Mouse (Mus musculus) left cerebral cortex, postnatal 36 days (tissue): ENCODE measurements around the gene Trim65. TPM values are rescaled to one million over a fixed set of nuclear protein-coding genes. Genes with fewer than 3 reads are reported as not detected.

Experiments used
- DNase-seq, 2 experiments: peaks; one replicate each; pipeline ENCODE4 v3.0.0; 2021 to 2022; ENCODE audit warnings: low spot score in 2 of 2, mixed read lengths in 1 of 2
- intact Hi-C: fragments of 180-260 bp; cut with DNase I; formaldehyde crosslinking; loops from one replicate; pipeline ENCODE4 v1.15.1; 2025
- total RNA-seq, 2 experiments: library from RNA; stranded (reverse); gene quantifications; 2 replicates each; pipeline ENCODE4 v1.2.3; 2021

Gene Trim65
- 1 to 10 TPM; 7.2 to 8.4 TPM for total RNA-seq

DNA sequence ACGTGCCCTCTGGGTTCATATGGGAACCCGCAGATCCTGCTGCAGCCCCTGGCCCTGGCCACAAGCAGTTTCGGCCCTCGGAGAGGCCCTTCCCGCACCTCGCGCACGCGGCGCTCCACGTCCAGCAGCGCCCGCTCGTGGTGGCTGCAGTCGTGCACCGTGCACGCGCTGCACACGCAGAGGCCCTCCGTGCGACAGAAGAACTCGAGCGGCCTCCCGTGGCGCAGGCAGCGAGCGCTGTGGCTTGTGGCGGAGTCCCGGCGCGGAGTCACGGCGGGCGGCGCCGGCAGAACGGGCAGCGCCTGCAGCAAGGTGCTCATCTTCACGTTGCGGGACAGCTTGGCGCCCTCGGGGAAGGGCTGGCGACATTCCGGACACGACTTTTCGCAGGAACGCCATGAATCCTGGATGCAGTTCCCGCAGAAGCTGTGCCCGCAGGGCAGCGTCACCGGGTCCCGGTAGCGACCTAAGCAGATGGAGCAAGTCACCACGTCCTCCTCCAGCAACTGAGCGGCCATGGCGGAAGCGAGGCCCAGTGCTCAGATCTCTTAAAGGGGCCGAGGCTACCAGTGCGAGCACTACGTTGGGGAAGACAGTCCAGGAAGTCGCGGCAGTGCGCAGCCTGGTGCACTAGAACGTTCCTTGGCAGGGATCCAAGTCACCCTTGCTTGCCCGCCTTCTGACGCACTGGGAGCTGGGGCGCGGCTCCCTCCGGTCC is at the start of gene Trim65:
Gene Trim65, minus strand, starts transcription at position 641 of the 718 bp plus-strand sequence.
- peak; percentile 86 for DNase-seq
- intact Hi-C loops = loop anchor here (1.0 to 5.0 kb wide), 3 partner anchors 43 to 198 kb away; partner anchors contain the start of genes Recql5, Sap30bp and Unk

DNA sequence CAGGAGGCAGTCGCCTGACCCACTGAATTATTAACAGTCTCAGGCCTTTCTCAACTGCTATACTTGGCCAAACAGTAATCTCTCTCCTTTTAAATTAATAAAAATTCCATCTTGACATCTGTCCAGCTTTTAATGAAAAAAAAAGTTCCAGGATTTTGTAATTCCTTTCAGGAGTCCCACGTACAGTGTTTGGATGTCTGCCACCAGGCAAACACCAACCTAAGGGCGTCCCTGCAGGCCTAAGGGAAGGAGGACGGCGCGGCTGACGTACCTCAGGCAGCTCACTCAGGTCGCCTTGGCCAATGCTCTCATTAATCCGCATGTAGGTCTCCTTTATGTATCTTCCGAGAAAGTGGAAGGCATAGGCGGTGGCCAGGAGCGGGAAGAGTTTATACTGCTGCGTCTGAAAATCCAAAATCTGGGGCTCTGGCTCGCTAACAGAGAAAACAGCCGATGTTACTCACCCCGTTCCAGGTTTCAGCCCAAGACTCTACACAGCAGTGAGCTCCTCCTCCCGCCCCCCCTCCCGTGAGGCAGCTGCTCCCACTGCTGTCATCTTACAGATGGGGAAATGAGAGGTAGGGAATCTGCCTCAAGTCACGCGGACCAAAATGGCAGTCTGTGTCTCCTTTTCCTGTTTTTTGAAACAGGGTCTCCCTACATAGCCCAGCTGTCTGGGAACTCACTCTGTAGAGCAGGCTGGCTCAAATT is 47.6 kb upstream of the Trim65 start:
- intact Hi-C loops = no loop called here
- no peak for DNase-seq

DNA sequence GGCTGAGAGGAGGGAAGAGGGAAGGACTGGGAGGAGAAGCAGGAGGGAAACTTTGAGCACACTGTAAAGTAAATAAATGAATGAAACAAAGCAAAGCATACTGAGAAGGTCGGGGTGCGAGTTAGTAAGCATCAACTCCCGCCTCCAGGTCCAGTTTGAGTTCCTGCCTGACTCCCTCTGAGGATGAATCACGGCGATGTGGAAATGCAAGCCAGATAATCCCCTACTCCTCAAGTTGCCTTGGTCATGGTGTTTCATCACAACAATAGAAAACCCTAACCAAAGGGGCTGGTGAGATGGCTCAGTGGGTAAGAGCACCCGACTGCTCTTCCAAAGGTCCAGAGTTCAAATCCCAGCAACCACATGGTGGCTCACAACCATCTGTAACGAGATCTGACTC is 45.1 kb upstream of the Trim65 start:
- no peak for DNase-seq
- intact Hi-C loops = no loop called here

DNA sequence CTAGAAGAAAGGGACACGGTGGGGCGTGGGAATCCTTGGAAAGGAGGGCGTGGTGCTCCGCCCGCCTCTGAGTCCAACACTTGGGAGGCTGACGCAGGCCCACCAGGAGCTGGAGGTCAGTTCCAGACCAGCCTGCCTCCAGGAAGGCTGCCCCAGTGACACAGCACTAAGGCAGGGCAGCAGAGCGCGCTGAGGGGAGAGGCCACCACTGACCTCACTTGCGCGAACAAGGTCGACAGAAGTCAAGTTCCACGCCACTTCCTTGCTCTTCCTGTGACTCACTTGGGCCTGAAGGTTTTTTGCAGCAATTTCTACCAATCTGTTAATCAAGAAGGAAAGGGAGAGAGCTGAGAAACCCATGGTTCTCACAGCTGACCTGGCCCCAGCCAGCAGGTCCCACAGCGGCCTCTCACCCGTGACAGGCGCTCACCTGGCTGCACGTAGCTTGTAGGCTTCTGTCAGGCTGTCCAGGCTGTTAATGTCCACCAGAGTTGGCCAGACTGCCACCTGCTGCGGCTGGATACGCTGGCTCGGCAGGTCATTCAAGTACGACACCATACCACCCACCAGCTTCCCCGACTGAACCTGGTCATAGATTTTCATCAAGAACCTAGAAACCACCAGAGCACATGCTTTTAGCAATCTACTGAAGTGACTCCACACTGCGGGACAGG is 44.0 kb upstream of the Trim65 start:
- DNase-seq = no peak
- intact Hi-C loops = no loop called here

DNA sequence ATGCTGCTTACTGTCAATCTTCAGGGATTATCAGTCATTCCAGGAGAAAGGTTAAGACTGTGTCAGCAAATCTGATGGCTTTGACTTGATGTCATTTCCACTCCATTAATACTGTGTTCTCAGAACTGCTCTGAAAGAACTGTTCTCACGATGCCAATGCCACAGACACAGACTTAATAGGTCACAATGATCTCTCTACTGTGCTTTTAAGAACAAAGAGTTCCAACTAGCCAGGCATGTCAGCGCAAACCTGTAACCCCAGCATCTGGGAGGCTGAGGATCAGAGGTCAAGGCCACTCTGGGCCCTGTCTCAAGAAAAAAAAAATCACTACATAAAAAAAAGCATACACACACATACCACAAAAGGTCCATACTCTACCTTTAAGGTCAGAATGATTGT is 41.0 kb upstream of the Trim65 start:
- no peak for DNase-seq
- intact Hi-C loops = no loop called here

DNA sequence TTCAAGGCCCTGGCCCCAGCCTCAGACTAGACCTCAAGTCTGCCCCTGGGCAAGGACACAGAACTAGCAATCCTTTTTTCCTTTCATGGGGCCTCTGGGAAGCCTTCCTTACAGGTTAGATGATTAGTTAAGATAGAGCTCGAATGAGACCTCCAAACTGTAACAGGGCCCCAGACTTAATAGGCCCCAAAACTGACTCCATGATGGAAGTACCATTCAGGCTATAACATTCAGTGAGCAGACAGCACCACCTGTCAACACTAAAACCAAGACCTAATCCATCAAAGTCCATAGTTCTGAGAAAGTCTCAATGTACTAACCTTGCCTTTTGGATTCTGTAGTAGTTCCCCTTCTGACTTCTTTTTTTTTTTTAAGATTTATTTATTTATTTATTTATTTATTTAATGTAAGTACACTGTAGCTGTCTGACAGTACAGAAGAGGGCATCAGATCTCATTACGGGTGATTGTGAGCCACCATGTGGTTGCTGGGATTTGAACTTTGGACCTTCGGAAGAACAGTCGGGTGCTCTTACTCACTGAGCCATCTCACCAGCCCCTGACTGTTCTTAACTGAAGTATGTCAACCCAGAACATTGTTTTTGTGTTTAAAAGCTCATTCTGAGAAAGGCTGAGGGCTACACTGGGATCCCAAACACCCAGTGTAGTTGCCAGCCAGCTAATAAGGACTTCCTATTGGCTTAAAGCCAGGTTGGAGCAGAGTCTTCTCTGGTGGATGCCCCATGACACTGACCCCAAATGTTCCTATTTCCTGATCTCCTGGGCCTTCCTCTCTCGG is 39.3 kb upstream of the Trim65 start:
- no peak for DNase-seq
- intact Hi-C loops = no loop called here

DNA sequence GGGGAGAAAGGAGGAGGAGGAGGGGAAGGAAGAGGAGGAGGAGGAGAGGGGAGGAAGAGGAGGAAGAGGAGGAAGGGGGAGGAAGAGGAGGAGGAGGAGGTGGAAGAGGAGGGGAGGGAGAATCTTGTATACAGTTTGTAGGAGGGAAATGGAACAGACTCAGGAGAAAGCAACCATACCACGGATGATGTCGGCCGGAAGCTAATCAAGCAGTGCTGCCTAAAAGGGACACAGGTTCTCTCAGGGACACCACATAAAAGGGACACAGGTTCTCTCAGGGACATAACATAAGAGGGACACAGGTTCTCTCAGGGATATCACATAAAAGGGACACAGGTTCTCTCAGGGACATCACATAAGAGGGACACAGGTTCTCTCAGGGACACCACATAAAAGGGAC is 38.3 kb upstream of the Trim65 start:
- intact Hi-C loops = no loop called here
- DNase-seq = no peak

DNA sequence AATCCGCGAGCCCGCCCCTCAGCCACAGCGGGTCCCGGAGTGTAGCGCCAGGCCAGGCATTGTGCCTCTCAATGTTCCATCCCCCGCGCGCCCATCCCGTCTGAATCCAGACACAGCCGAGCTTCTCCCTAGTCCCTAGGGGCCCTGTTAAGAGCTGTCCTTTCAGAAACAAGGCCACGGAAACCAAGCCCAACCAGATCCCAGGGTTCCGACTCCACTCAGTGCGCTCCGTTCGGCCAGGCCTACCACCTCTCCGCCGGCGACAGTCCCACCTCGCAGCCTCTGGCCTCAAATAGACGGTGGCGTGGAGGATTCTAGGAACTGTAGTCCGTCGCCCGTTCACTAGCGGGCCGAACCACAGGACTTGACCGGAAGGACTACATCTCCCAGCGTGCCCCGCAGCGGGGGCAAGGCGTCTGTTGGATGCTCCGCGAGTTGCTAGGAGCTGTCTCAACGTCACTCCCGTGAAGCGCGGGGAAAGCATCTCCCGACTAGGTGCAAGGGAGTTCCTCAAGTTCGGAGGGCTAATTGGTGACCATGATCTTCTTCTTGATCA is 37.0 kb upstream of the Trim65 start, which contains the start of gene Fbf1:
Gene Fbf1, minus strand, starts transcription at position 283 of the 556 bp plus-strand sequence.
- intact Hi-C loops = loop anchor here (1.0 kb wide), 1 partner anchor 29 kb away; no protein-coding TSS in a partner anchor
- DNase-seq = peak; percentile 96 to 97

DNA sequence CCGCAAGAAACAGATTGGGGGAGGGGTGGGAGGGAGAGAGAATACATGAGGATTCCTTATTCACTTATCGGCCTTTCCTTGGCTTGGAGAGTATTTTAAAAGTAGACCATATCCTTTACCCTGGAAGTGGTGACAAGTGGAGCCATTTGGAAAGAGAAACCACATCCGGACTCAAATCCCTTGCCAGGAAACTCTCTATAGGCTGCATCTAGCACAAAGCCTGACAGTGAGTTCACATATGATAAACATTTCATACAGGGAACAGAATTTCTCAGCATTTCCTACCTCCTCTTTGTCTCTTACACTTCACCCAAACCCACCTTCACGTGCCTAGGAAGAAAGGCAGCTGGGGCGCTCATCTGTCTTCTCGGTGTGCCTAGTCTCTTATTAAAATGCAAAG is 36.3 kb upstream of the Trim65 start:
- no peak for DNase-seq
- intact Hi-C loops = no loop called here

DNA sequence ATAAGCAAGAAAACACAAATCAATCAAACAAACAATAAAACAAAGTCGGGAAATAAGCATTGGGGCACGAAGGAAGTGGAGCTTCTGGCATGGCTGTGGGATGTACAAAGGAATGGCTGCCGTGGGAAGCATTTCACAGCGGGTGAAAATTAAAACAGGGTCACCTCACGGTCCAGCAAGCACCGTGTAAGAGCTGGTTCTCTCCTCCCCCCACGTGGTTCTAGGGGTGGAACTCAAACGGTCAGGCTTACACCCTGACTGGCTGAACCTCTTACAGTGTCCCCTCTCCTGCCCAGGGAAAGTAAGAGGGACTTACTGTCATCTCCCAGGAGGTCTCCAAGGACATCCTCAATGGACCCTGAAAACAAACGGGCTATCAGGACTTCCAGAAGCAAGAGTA is 32.1 kb upstream of the Trim65 start:
- no peak for DNase-seq
- intact Hi-C loops = no loop called here

DNA sequence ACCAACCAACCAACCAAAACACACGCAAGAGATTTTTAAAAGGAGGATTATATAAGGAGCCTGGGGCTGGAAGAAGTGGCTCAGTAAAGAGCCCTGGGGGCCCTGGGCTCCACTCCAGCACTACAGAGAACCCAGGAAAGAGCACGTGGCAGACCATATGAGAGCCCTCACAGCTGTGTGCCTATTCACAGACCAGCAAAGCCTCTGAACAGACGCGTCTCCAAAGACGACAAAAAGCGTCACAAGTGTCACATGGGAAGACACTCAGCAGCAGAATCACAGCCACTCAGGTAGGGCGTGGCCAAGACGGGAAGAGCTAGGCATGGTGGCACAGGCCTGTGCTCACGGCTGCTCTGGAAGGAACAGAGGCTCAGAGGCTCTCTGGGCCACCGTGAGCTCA is 31.2 kb upstream of the Trim65 start:
- intact Hi-C loops = no loop called here
- peak; percentile 52 to 56 for DNase-seq

DNA sequence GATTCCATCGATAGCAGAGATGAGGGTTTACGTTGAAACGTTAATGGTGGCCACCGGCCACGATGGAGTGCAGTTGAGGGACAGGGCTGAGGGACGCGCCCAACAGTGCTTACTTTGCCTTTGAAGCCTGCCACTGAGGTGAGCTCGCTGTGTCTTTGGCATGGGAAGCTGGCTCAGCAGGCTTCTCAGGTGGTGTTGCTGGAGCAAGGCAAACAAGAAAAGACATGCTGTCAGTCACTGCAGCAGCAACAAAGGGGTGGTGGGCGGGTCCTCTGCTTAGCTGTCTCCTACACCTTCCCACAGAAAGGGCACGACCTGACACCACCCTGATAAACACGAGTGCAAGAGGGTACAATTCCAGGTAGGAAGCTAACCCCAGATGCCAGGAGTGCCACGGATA is 30.4 kb upstream of the Trim65 start:
- intact Hi-C loops = no loop called here
- no peak for DNase-seq

DNA sequence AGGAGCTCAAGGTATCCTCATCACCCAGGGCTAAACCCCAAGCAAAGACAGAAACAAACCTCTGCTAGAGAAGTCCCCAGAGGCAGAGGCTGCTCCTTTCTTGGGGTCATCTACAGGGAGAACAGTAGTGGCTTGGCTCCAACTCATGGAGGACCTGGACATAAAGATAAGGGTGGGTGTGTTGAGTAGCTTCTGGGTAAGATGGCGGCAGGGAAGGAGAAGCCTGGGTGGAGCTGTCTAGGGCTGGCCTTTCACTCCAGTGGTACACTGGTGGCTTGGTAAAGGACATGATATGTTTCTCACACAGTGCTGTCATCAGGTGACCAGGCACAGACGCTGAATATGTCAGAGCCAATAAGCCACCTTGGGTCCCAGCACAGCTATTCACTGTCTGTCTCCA is 20.0 kb upstream of the Trim65 start:
- intact Hi-C loops = no loop called here
- DNase-seq = no peak

DNA sequence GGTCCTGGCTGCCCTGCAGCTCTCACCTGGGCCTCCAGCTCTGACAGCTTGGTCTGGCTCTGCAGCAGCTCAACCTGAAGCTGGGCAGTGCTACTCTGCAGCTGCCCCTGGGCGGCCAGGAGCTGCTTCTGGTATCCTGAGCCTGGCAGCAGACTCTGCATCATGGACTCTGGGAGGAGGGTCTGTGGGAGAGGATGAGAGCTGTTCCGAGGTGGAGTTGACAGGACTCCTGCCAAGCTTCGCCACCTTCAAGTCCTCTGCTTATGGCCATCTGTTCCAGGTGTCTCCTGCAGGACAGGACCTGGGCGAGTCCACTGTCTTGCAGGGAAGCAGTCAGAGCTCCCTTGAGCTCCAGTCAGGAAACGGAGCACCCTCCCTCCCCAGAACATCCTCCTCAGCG is 18.4 kb upstream of the Trim65 start:
- DNase-seq = no peak
- intact Hi-C loops = loop anchor here (5.0 kb wide), 1 partner anchor 48 kb away; the partner anchor contains the start of genes Acox1 and Ten1

DNA sequence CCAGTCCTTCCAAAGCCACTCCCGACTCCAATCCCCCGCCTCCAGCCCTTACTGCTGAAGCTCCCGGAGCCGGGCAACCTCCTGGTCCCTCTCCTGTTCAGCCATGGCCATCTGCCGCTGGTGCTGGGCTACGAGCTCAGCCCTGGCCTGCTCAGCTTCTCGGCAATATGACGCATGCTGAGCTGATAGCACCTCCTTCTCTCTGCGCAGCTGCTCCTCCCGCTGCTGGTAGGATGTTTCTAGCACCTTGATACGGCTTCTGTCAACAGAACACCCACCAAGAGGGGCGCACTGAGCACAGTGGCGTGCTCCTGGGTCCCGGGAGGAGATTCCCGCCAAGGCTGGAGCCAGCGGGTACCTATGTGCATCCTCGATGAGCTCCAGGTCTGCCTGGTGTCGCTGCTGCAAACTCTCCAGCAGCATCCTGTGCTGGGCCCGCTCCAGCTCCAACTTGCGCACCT is 17.9 kb upstream of the Trim65 start:
- DNase-seq = peak; percentile 67
- intact Hi-C loops = loop anchor here (5.0 kb wide), 1 partner anchor 49 kb away; the partner anchor contains the start of genes Acox1 and Ten1

DNA sequence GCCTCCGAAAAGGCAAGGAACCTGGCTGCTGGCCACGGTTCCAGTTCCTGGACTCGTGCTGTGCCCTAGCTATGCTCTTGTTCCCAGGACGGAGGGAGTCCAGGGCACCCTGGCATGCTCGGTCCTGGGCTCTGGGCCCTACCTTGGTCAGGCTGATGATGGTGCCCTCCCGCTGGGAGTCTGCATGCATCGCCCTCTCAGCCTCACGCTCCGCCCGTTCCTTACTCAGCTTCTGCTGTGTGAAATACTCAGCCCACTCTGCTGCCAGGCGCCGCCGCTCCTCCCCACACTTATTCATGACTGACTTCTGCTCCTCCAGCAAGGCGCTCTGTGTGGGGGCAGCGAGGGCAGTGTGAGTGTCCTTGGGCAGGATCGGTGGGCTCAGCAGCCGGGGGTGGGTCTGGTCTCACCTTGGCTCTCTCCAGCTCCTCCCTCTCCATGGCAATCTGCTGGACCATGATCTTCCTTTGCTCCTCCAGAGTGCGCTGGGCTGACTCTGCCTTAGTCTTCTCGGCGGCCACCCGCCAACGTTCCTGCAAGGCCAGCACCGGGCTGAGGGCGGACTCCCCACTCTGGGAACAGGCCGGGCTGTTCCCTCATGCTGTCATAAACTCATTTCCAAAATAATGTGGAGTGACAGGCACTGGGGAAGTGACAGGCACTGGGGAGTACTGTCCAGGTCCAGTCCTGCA is 15.5 kb upstream of the Trim65 start:
- intact Hi-C loops = loop anchor here (5.0 kb wide), 1 partner anchor 51 kb away; the partner anchor contains the start of genes Acox1 and Ten1
- peak; percentile 80 to 83 for DNase-seq

DNA sequence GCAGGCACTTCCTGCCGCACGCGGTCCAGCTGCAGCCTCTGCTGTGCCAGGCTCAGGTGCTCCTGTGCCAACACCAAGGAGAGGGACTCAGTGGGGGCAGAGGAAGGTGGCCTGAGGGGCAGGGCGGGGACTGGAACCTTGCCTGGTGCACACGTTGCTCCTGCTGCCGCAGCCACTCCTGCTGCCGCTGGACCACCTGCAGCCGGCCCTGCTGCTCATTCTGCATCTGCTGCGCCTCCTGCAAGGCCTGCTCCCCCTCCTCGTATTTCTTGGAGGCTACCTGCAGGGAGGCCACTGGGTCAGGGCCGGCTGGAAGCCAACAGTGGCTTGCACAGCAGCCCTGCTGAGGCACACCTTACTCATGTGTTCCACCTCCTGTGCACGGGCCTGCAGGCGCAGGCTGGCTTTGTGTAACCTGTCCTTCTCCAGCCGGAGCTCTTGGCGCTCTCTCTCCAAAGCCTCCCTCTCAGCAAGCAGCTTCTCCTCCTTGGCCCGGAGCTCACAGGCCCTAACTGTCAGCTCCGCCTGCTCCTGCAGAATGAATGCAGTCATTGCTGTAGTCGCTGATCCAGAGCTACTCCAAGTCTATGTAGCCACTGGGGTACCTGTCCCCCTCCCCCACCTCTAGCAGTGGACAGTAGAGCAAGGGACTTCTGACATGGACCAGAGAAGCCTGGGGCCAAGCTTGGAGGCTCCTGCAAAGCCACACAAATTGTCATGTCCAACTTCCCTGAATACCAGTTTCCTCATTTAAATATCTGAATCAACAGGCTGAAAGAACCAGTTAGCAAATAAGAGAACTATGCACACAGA is 14.8 kb upstream of the Trim65 start:
- no peak for DNase-seq
- intact Hi-C loops = loop anchor here (5.0 kb wide), 1 partner anchor 52 kb away; the partner anchor contains the start of genes Acox1 and Ten1

DNA sequence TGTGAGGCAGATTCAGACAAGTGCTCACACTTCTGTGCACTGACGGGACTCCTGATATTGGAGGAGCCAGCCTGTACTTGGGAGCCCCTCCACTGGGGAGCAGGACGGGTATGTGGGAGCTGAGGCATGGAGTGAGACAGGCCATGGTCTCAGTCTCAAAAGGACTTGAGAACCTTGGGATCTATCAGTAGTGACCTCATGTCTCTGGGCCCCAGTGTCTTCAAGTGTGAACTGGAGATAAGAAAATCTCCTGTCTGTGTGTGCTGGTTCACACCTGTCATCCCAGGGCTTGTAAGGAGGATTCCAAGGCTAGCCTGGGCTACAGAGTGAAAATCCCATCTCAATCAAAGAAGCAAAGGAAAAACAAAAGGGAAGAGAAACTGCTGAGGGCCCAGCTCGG is 12.5 kb upstream of the Trim65 start:
- no peak for DNase-seq
- intact Hi-C loops = no loop called here
